Mouse (Mus musculus): ENCODE results near the gene Mecom. TPM values are rescaled to one million over a fixed set of nuclear protein-coding genes. Genes with fewer than 3 reads are reported as not detected.

The Mecom gene
- total RNA-seq, 1 experiment = 2.3 TPM

GRCm38 (mm10) chr3:30488808-30489207, 59.0 kb downstream of the Mecom start:
- Histone ChIP-seq H3K4me3 (ENCODE audit: insufficient read depth in 1 of 2, low read depth in 1 of 2, low read length in 2 of 2, poor library complexity in 1 of 2, severe bottlenecking in 1 of 2) (no peak overlapping the region), H3K9ac (ENCODE audit: insufficient read depth, low read depth, low read length, poor library complexity, severe bottlenecking) (no peak overlapping the region), H3K4me1 (ENCODE audit: control insufficient read depth in 2 of 2, insufficient read depth in 2 of 2, low read length in 2 of 2, poor library complexity in 1 of 2) (no peaks in the 10 kb centered on the region), H3K9me3 (ENCODE audit: control insufficient read depth, insufficient read depth, low read depth, low read length) (no peaks in the 10 kb centered on the region), H3K27ac (ENCODE audit: insufficient read depth, low read depth, low read length, poor library complexity, severe bottlenecking) (no peak overlapping the region), H3K36me3 (ENCODE audit: control insufficient read depth, insufficient read depth, low read length, poor library complexity, severe bottlenecking) (no peaks in the 10 kb centered on the region)
- DNase-seq (ENCODE audit: low read depth, low spot score) = no peak
- in situ Hi-C loops (cut with MboI; ENCODE audit: low sequenced_read_pairs in 2 of 2, unreplicated experiment in 2 of 2) = no loop called here
- TF ChIP-seq MAFK (IDR thresholded peaks at IDR 0.05; ENCODE audit: insufficient read depth, low read depth, low read length) = no peak
- no peak for TF ChIP-seq ZNF384 (IDR thresholded peaks at IDR 0.05; ENCODE audit: low read depth, low read length)
- TF ChIP-seq CHD2 (IDR thresholded peaks at IDR 0.05; ENCODE audit: low read depth, low read length) = no peak
- TF ChIP-seq HCFC1 (IDR thresholded peaks at IDR 0.05; ENCODE audit: borderline replicate concordance, insufficient read depth, low read length) = no peak
- no peak for TF ChIP-seq ZC3H11A (IDR thresholded peaks at IDR 0.05; ENCODE audit: borderline replicate concordance, low read depth, low read length)

GRCm38 (mm10) chr3:30486422-30486821, 61.4 kb downstream of the Mecom start:
- H3K9ac ChIP-seq (ENCODE audit: insufficient read depth, low read depth, low read length, poor library complexity, severe bottlenecking) = no peak overlapping the region
- in situ Hi-C loops (cut with MboI; ENCODE audit: low sequenced_read_pairs in 2 of 2, unreplicated experiment in 2 of 2) = no loop called here
- no peak for DNase-seq (ENCODE audit: low read depth, low spot score)
- H3K36me3 ChIP-seq (ENCODE audit: control insufficient read depth, insufficient read depth, low read length, poor library complexity, severe bottlenecking) = no peaks in the 10 kb centered on the region
- H3K4me3 ChIP-seq (ENCODE audit: insufficient read depth in 1 of 2, low read depth in 1 of 2, low read length in 2 of 2, poor library complexity in 1 of 2, severe bottlenecking in 1 of 2) = no peak overlapping the region
- TF ChIP-seq MAFK (IDR thresholded peaks at IDR 0.05; ENCODE audit: insufficient read depth, low read depth, low read length) (no peak), HCFC1 (IDR thresholded peaks at IDR 0.05; ENCODE audit: borderline replicate concordance, insufficient read depth, low read length) (no peak), ZC3H11A (IDR thresholded peaks at IDR 0.05; ENCODE audit: borderline replicate concordance, low read depth, low read length) (no peak), CHD2 (IDR thresholded peaks at IDR 0.05; ENCODE audit: low read depth, low read length) (no peak), ZNF384 (IDR thresholded peaks at IDR 0.05; ENCODE audit: low read depth, low read length) (no peak)
- no peak overlapping the region for H3K27ac ChIP-seq (ENCODE audit: insufficient read depth, low read depth, low read length, poor library complexity, severe bottlenecking)
- H3K4me1 ChIP-seq (ENCODE audit: control insufficient read depth in 2 of 2, insufficient read depth in 2 of 2, low read length in 2 of 2, poor library complexity in 1 of 2) = no peaks in the 10 kb centered on the region
- no peaks in the 10 kb centered on the region for H3K9me3 ChIP-seq (ENCODE audit: control insufficient read depth, insufficient read depth, low read depth, low read length)

- Histone ChIP-seq H3K9ac (ENCODE audit: insufficient read depth, low read depth, low read length, poor library complexity, severe bottlenecking) (no peak overlapping the region), H3K27ac (ENCODE audit: insufficient read depth, low read depth, low read length, poor library complexity, severe bottlenecking) (no peak overlapping the region), H3K4me3 (ENCODE audit: insufficient read depth in 1 of 2, low read depth in 1 of 2, low read length in 2 of 2, poor library complexity in 1 of 2, severe bottlenecking in 1 of 2) (no peak overlapping the region), H3K36me3 (ENCODE audit: control insufficient read depth, insufficient read depth, low read length, poor library complexity, severe bottlenecking) (no peaks in the 10 kb centered on the region), H3K4me1 (ENCODE audit: control insufficient read depth in 2 of 2, insufficient read depth in 2 of 2, low read length in 2 of 2, poor library complexity in 1 of 2) (no peaks in the 10 kb centered on the region), H3K9me3 (ENCODE audit: control insufficient read depth, insufficient read depth, low read depth, low read length) (no peaks in the 10 kb centered on the region)
- in situ Hi-C loops (cut with MboI; ENCODE audit: low sequenced_read_pairs in 2 of 2, unreplicated experiment in 2 of 2) = no loop called here
- TF ChIP-seq CHD2 (IDR thresholded peaks at IDR 0.05; ENCODE audit: low read depth, low read length) (no peak), MAFK (IDR thresholded peaks at IDR 0.05; ENCODE audit: insufficient read depth, low read depth, low read length) (no peak), ZNF384 (IDR thresholded peaks at IDR 0.05; ENCODE audit: low read depth, low read length) (no peak), HCFC1 (IDR thresholded peaks at IDR 0.05; ENCODE audit: borderline replicate concordance, insufficient read depth, low read length) (no peak), ZC3H11A (IDR thresholded peaks at IDR 0.05; ENCODE audit: borderline replicate concordance, low read depth, low read length) (no peak)
- DNase-seq (ENCODE audit: low read depth, low spot score) = no peak
Measured at GRCm38 (mm10) chr3:30483006-30483684, 64.7 kb downstream of the Mecom start.

- Histone ChIP-seq H3K4me3 (ENCODE audit: insufficient read depth in 1 of 2, low read depth in 1 of 2, low read length in 2 of 2, poor library complexity in 1 of 2, severe bottlenecking in 1 of 2) (no peak overlapping the region), H3K36me3 (ENCODE audit: control insufficient read depth, insufficient read depth, low read length, poor library complexity, severe bottlenecking) (no peaks in the 10 kb centered on the region), H3K9me3 (ENCODE audit: control insufficient read depth, insufficient read depth, low read depth, low read length) (no peaks in the 10 kb centered on the region), H3K27ac (ENCODE audit: insufficient read depth, low read depth, low read length, poor library complexity, severe bottlenecking) (no peak overlapping the region), H3K9ac (ENCODE audit: insufficient read depth, low read depth, low read length, poor library complexity, severe bottlenecking) (no peak overlapping the region), H3K4me1 (ENCODE audit: control insufficient read depth in 2 of 2, insufficient read depth in 2 of 2, low read length in 2 of 2, poor library complexity in 1 of 2) (no peaks in the 10 kb centered on the region)
- DNase-seq (ENCODE audit: low read depth, low spot score) = no peak
- in situ Hi-C loops (cut with MboI; ENCODE audit: low sequenced_read_pairs in 2 of 2, unreplicated experiment in 2 of 2) = no loop called here
- no peak for TF ChIP-seq ZNF384 (IDR thresholded peaks at IDR 0.05; ENCODE audit: low read depth, low read length)
- no peak for TF ChIP-seq MAFK (IDR thresholded peaks at IDR 0.05; ENCODE audit: insufficient read depth, low read depth, low read length)
- TF ChIP-seq HCFC1 (IDR thresholded peaks at IDR 0.05; ENCODE audit: borderline replicate concordance, insufficient read depth, low read length) = no peak
- no peak for TF ChIP-seq ZC3H11A (IDR thresholded peaks at IDR 0.05; ENCODE audit: borderline replicate concordance, low read depth, low read length)
- TF ChIP-seq CHD2 (IDR thresholded peaks at IDR 0.05; ENCODE audit: low read depth, low read length) = no peak
Measured at GRCm38 (mm10) chr3:30481682-30482081, 66.1 kb downstream of the Mecom start.
